Mouse (Mus musculus): ENCODE measurements around the gene Khnyn.
A peak's percentile ranks its signal among the peaks of the same experiment; 100 is the strongest.

Khnyn gene

GRCm38 (mm10) chr14:55922475-55923232, 37.9 kb downstream of the Khnyn start:
- DNase-seq, result no peak

- DNase-seq, result no peak
Measured at GRCm38 (mm10) chr14:55926847-55927246, 42.1 kb downstream of the Khnyn start.

GRCm38 (mm10) chr14:55929263-55929997, 44.7 kb downstream of the Khnyn start:
- no peak for DNase-seq

GRCm38 (mm10) chr14:55933586-55933985, 48.8 kb downstream of the Khnyn start:
- DNase-seq, result peak in 1 of 2 experiments; percentile 26

- DNase-seq, result peak in 1 of 2 experiments; percentile 23
Measured at GRCm38 (mm10) chr14:55940070-55940800, 55.5 kb downstream of the Khnyn start.

- no peak for DNase-seq
Measured at GRCm38 (mm10) chr14:55943601-55944000, 58.9 kb downstream of the Khnyn start.

- DNase-seq, result no peak
Measured at GRCm38 (mm10) chr14:55944575-55944974, 59.8 kb downstream of the Khnyn start, which contains the start of gene Cma1. TSS of gene Cma1 (minus strand) at chr14:55944675.

GRCm38 (mm10) chr14:55946269-55946969, 61.7 kb downstream of the Khnyn start:
- no peak for DNase-seq

All from cerebellum, postnatal 25 days (tissue).